Mouse (Mus musculus): ENCODE results near the gene Gm21996.
"Not testable (repeated sequence)": the region's sequence is repeated elsewhere in the genome, so short reads cannot be mapped to it uniquely, and the experiment has no call there.

The Gm21996 gene

GRCm38 (mm10) chrY:89745432-89745831 is at the start of gene Gm21996:
Gene Gm21996 (minus strand): TSS chrY:89745532.
- not testable (repeated sequence) for DNase-seq

Data from right cerebral cortex, postnatal 14 days (tissue).